Mouse (Mus musculus): ENCODE measurements around the gene Tbc1d2b. TPM values are rescaled to one million over a fixed set of nuclear protein-coding genes. Genes with fewer than 3 reads are reported as not detected.

The Tbc1d2b gene
- polyA plus RNA-seq, 1 experiment from 2014 or later: 20.9 TPM

- no peak overlapping the region for H3K4me2 ChIP-seq (replicated peaks; ENCODE audit: low read depth, low read length)
- H3K4me3 ChIP-seq (ENCODE audit: low read depth, low read length): no peak overlapping the region
- no peaks in the 10 kb centered on the region for H3K36me3 ChIP-seq (ENCODE audit: control insufficient read depth, insufficient read depth, low read length)
- H3K4me1 ChIP-seq (ENCODE audit: control insufficient read depth, insufficient read depth, low read length): peaks cover 8% of the 10 kb centered on the region; the same call in 1 of the 2 replicates
- H3K27me3 ChIP-seq (ENCODE audit: control insufficient read depth, insufficient read depth, low read length): no peaks in the 10 kb centered on the region
- H3K9ac ChIP-seq (replicated peaks; ENCODE audit: low read depth, low read length): no peak overlapping the region
- WGBS: 48% methylated on average over 5 of the region's 5 CpGs
- ATAC-seq (ENCODE audit: insufficient number of reproducible peaks, insufficient read depth, low FRiP score, low read depth): no peak
- no peaks in the 10 kb centered on the region for H3K9me3 ChIP-seq (ENCODE audit: control insufficient read depth, low read depth, low read length)
- no peak overlapping the region for H3K27ac ChIP-seq (ENCODE audit: low read length)
Observed at GRCm38 (mm10) chr9:90271541-90272090, 1.0 kb upstream of the Tbc1d2b start.

- Histone ChIP-seq H3K9ac (replicated peaks; ENCODE audit: low read depth, low read length) (no peak overlapping the region), H3K4me3 (ENCODE audit: low read depth, low read length) (peak overlapping the region; percentile 94), H3K4me2 (replicated peaks; ENCODE audit: low read depth, low read length) (peak overlapping the region; percentile 95), H3K4me1 (ENCODE audit: control insufficient read depth, insufficient read depth, low read length) (peaks cover 8% of the 10 kb centered on the region; the same call in 1 of the 2 replicates), H3K27ac (ENCODE audit: low read length) (peak overlapping the region; percentile 90), H3K27me3 (ENCODE audit: control insufficient read depth, insufficient read depth, low read length) (no peaks in the 10 kb centered on the region), H3K36me3 (ENCODE audit: control insufficient read depth, insufficient read depth, low read length) (no peaks in the 10 kb centered on the region), H3K9me3 (ENCODE audit: control insufficient read depth, low read depth, low read length) (no peaks in the 10 kb centered on the region)
- peak; percentile 10; the same call in 1 of the 2 replicates for ATAC-seq (ENCODE audit: insufficient number of reproducible peaks, insufficient read depth, low FRiP score, low read depth)
- 10% methylated on average over 11 of the region's 11 CpGs for WGBS
Observed at GRCm38 (mm10) chr9:90270944-90271295, 316 bp upstream of the Tbc1d2b start.

DNA sequence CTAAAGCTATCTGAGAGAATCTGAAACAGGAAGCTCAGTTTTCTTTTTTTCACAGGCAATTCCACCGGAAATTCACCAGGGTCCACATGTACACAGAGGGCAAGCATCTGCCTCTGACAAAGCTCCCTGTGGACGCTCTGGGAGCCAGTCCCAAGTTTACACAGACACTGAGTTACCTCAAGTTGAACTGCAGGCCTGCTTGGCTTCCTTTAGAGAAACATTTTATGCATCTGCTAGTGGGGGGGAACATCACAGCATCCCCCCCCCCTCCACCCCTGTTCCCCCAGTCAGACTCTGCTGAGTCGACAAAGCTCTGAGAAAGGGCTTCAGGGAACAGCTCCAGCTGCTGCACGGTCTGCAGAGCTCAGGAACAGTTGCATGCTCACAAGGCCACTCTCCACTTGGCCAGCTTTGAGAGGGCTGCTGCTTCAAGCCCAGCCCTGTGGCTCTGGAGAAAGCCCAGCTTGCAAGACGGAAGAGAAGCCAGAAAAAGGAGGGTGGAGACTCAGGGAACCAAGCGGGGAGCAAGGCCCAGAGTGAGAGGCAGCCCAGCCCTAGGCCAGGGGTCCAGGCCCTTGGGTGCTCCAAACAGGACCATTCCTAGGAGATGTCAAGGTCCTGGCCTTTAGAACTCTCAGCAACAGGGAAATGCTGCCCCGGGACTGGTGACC, 1.5 kb downstream of the Tbc1d2b start:
- H3K4me3 ChIP-seq (ENCODE audit: low read depth, low read length): peak overlapping the region; percentile 94
- H3K27ac ChIP-seq (ENCODE audit: low read length): peak overlapping the region; percentile 90
- H3K4me1 ChIP-seq (ENCODE audit: control insufficient read depth, insufficient read depth, low read length): peaks cover 8% of the 10 kb centered on the region; the same call in 1 of the 2 replicates
- H3K4me2 ChIP-seq (replicated peaks; ENCODE audit: low read depth, low read length): peak overlapping the region; percentile 95
- peak; percentile 74 for ATAC-seq (ENCODE audit: insufficient number of reproducible peaks, insufficient read depth, low FRiP score, low read depth)
- 14% methylated on average over 7 of the region's 7 CpGs for WGBS
- H3K9me3 ChIP-seq (ENCODE audit: control insufficient read depth, low read depth, low read length): no peaks in the 10 kb centered on the region
- no peaks in the 10 kb centered on the region for H3K36me3 ChIP-seq (ENCODE audit: control insufficient read depth, insufficient read depth, low read length)
- no peaks in the 10 kb centered on the region for H3K27me3 ChIP-seq (ENCODE audit: control insufficient read depth, insufficient read depth, low read length)
- H3K9ac ChIP-seq (replicated peaks; ENCODE audit: low read depth, low read length): peak overlapping the region; percentile 74; the same call in 1 of the 2 replicates

DNA sequence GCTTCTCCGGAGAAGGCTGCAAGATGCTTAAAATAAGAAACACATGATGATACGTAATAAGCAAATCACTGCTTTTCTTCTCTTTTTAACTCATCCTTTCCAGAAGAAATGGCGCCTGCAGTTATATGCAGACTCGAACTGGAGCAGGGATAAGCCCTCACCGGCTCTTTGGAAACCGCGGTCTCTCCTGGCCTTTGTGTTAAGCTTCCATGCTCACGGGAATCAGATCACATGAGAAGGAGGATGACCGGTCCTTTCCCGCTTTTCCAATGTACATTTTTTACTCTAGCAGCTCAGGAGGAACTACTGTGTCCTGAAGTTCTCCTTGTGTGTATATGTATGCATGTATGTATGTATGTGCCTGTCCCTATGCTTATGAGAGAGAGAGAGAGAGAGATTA, 3.7 kb downstream of the Tbc1d2b start:
- Histone ChIP-seq H3K4me3 (ENCODE audit: low read depth, low read length) (no peak overlapping the region), H3K4me1 (ENCODE audit: control insufficient read depth, insufficient read depth, low read length) (peaks cover 8% of the 10 kb centered on the region; the same call in 1 of the 2 replicates), H3K36me3 (ENCODE audit: control insufficient read depth, insufficient read depth, low read length) (no peaks in the 10 kb centered on the region), H3K9me3 (ENCODE audit: control insufficient read depth, low read depth, low read length) (no peaks in the 10 kb centered on the region), H3K27ac (ENCODE audit: low read length) (no peak overlapping the region; the same call in 1 of the 2 replicates), H3K4me2 (replicated peaks; ENCODE audit: low read depth, low read length) (no peak overlapping the region), H3K9ac (replicated peaks; ENCODE audit: low read depth, low read length) (no peak overlapping the region), H3K27me3 (ENCODE audit: control insufficient read depth, insufficient read depth, low read length) (no peaks in the 10 kb centered on the region)
- no peak for ATAC-seq (ENCODE audit: insufficient number of reproducible peaks, insufficient read depth, low FRiP score, low read depth)
- WGBS: 92% methylated on average over 10 of the region's 10 CpGs

- H3K4me1 ChIP-seq (ENCODE audit: control insufficient read depth, insufficient read depth, low read length): 0 out of 2 replicates have a peak, but pooled peaks cover 5% of the 10 kb centered on the region
- no peaks in the 10 kb centered on the region for H3K36me3 ChIP-seq (ENCODE audit: control insufficient read depth, insufficient read depth, low read length)
- no peak overlapping the region for H3K9ac ChIP-seq (replicated peaks; ENCODE audit: low read depth, low read length)
- no peaks in the 10 kb centered on the region for H3K27me3 ChIP-seq (ENCODE audit: control insufficient read depth, insufficient read depth, low read length)
- 91% methylated on average over 10 of the region's 10 CpGs for WGBS
- H3K4me2 ChIP-seq (replicated peaks; ENCODE audit: low read depth, low read length): no peak overlapping the region
- no peak for ATAC-seq (ENCODE audit: insufficient number of reproducible peaks, insufficient read depth, low FRiP score, low read depth)
- no peak overlapping the region for H3K4me3 ChIP-seq (ENCODE audit: low read depth, low read length)
- H3K27ac ChIP-seq (ENCODE audit: low read length): no peak overlapping the region
- H3K9me3 ChIP-seq (ENCODE audit: control insufficient read depth, low read depth, low read length): no peaks in the 10 kb centered on the region
Observed at GRCm38 (mm10) chr9:90266059-90266458, 4.5 kb downstream of the Tbc1d2b start.

GRCm38 (mm10) chr9:90265322-90266039, 5.1 kb downstream of the Tbc1d2b start:
- Histone ChIP-seq H3K4me3 (ENCODE audit: low read depth, low read length) (no peak overlapping the region), H3K4me1 (ENCODE audit: control insufficient read depth, insufficient read depth, low read length) (peaks cover 10% of the 10 kb centered on the region; the same call in 1 of the 2 replicates), H3K27ac (ENCODE audit: low read length) (no peak overlapping the region), H3K9ac (replicated peaks; ENCODE audit: low read depth, low read length) (no peak overlapping the region), H3K27me3 (ENCODE audit: control insufficient read depth, insufficient read depth, low read length) (no peaks in the 10 kb centered on the region), H3K4me2 (replicated peaks; ENCODE audit: low read depth, low read length) (no peak overlapping the region), H3K36me3 (ENCODE audit: control insufficient read depth, insufficient read depth, low read length) (no peaks in the 10 kb centered on the region), H3K9me3 (ENCODE audit: control insufficient read depth, low read depth, low read length) (no peaks in the 10 kb centered on the region)
- WGBS: 89% methylated on average over 5 of the region's 5 CpGs
- ATAC-seq (ENCODE audit: insufficient number of reproducible peaks, insufficient read depth, low FRiP score, low read depth): no peak

DNA sequence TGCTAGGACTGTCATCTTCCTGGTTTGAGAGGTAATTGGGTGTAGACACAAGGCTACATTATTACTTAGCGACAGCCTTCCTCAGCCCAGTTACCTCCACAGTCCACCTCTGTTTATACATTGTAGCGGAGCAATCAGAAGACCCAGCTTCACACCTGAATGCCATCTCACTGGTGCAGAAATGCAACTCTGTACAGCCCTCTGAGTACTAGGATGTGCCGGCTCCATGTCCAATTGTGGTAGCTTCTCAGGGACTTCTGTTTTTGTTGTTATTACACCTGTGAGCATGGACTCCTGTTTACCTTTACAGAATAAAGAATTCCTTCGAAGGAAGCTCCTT, 7.3 kb downstream of the Tbc1d2b start:
- H3K27ac ChIP-seq (ENCODE audit: low read length): no peak overlapping the region
- 88% methylated on average over 4 of the region's 4 CpGs for WGBS
- H3K27me3 ChIP-seq (ENCODE audit: control insufficient read depth, insufficient read depth, low read length): no peaks in the 10 kb centered on the region
- ATAC-seq (ENCODE audit: insufficient number of reproducible peaks, insufficient read depth, low FRiP score, low read depth): no peak
- H3K36me3 ChIP-seq (ENCODE audit: control insufficient read depth, insufficient read depth, low read length): no peaks in the 10 kb centered on the region
- H3K9ac ChIP-seq (replicated peaks; ENCODE audit: low read depth, low read length): no peak overlapping the region
- no peaks in the 10 kb centered on the region for H3K9me3 ChIP-seq (ENCODE audit: control insufficient read depth, low read depth, low read length)
- H3K4me2 ChIP-seq (replicated peaks; ENCODE audit: low read depth, low read length): no peak overlapping the region
- H3K4me1 ChIP-seq (ENCODE audit: control insufficient read depth, insufficient read depth, low read length): peaks cover 12% of the 10 kb centered on the region; the same call in 1 of the 2 replicates
- no peak overlapping the region for H3K4me3 ChIP-seq (ENCODE audit: low read depth, low read length)

- Histone ChIP-seq H3K4me2 (replicated peaks; ENCODE audit: low read depth, low read length) (no peak overlapping the region), H3K9me3 (ENCODE audit: control insufficient read depth, low read depth, low read length) (no peaks in the 10 kb centered on the region), H3K4me1 (ENCODE audit: control insufficient read depth, insufficient read depth, low read length) (peaks cover 17% of the 10 kb centered on the region; the same call in 1 of the 2 replicates), H3K27me3 (ENCODE audit: control insufficient read depth, insufficient read depth, low read length) (no peaks in the 10 kb centered on the region), H3K9ac (replicated peaks; ENCODE audit: low read depth, low read length) (no peak overlapping the region), H3K27ac (ENCODE audit: low read length) (no peak overlapping the region), H3K36me3 (ENCODE audit: control insufficient read depth, insufficient read depth, low read length) (no peaks in the 10 kb centered on the region), H3K4me3 (ENCODE audit: low read depth, low read length) (no peak overlapping the region)
- WGBS: 81% methylated on average over 7 of the region's 7 CpGs
- ATAC-seq (ENCODE audit: insufficient number of reproducible peaks, insufficient read depth, low FRiP score, low read depth): no peak
Observed at GRCm38 (mm10) chr9:90262591-90263339, 7.8 kb downstream of the Tbc1d2b start.

Measured in stomach, embryonic 14.5 days (tissue).